Mouse (Mus musculus): ENCODE results near the gene Zfp536. TPM values are rescaled to one million over a fixed set of nuclear protein-coding genes. Genes with fewer than 3 reads are reported as not detected.

Gene Zfp536
- polyA plus RNA-seq (2015; fragmentation: Nextera tagmentation; extraction: Ambion mirVana): 14.9 and 17.2 TPM in 2 replicates

DNA sequence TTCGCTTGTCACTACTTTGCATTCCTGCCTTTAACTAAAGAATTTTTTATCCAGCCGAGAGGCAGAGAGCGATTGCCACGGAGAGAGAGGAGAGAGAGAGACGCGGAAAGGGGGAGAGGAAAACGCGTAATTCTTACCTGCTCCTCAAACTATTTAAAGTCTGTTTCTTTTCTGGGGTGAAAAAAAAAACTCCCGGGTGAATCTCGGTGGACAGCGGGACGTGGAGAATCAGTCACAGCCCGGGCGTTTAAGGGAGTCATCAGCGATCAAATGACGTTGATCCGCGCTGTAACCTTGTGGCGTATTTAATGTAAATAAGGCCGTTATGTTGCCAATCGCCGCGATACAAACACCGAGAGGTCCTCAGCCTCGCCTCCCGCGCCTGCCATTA is at the start of gene Zfp536:
Gene Zfp536 (minus strand): TSS at position 330 of the 391 bp plus-strand sequence.
- Histone ChIP-seq H3K27me3 (ENCODE audit: control insufficient read depth, insufficient read depth, low read length) (peaks cover 60% of the 10 kb centered on the region), H3K27ac (ENCODE audit: low read length) (peak within 1 kb of the TSS; percentile 44), H3K9me3 (replicated peaks; ENCODE audit: control insufficient read depth, low read length) (no peaks in the 10 kb centered on the region), H3K9ac (ENCODE audit: low read length) (peak within 1 kb of the TSS; percentile 79), H3K4me3 (replicated peaks; ENCODE audit: low read length) (peak within 1 kb of the TSS; percentile 65), H3K36me3 (ENCODE audit: control insufficient read depth, insufficient read depth, low read length) (no peaks in the 10 kb centered on the region), H3K4me2 (ENCODE audit: low read depth, low read length) (peak within 1 kb of the TSS; percentile 96), H3K4me1 (ENCODE audit: control insufficient read depth, insufficient read depth, low read length) (peaks cover 16% of the 10 kb centered on the region; the same call in 1 of the 2 replicates)
- ATAC-seq (ENCODE audit: insufficient read depth, low FRiP score): no peak
- 1% methylated on average over 27 of the region's 27 CpGs for WGBS

DNA sequence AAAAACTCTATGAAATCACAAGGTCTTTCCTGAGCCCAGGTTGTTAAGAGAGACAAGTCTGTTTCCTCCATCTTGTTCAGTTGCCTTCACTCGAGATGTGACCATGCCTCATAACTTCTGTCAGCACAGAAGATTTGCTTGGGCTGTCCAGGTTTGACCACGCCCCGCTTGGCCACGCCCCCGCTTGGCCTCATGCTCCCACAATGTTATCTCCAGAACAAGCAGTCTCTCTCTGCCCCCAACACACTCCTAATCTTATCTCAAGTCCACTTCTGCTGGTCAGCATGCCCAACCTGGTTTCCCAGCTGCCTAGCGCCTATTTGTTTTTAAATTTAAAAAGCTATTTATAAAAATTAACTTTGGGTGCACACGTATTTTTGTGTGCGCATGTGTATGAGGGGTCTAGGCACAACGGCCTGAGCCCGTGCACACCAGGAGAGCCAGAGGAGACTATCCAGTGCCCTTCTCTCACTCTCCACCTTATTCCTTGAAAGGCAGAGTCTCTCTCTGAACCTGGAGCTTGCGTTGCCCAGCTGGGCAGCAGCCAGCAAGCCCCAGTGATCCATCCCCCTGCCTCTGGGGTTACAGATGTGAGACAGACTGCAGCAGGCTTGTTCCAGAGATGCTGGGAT is 47.3 kb upstream of the Zfp536 start:
- no peak overlapping the region for H3K4me3 ChIP-seq (replicated peaks; ENCODE audit: low read length)
- H3K36me3 ChIP-seq (ENCODE audit: control insufficient read depth, insufficient read depth, low read length): no peaks in the 10 kb centered on the region; the same call in 1 of the 2 replicates
- no peaks in the 10 kb centered on the region for H3K27me3 ChIP-seq (ENCODE audit: control insufficient read depth, insufficient read depth, low read length)
- H3K9me3 ChIP-seq (replicated peaks; ENCODE audit: control insufficient read depth, low read length): no peaks in the 10 kb centered on the region
- H3K4me1 ChIP-seq (ENCODE audit: control insufficient read depth, insufficient read depth, low read length): no peaks in the 10 kb centered on the region
- no peak overlapping the region for H3K4me2 ChIP-seq (ENCODE audit: low read depth, low read length)
- H3K9ac ChIP-seq (ENCODE audit: low read length): no peak overlapping the region
- 0 out of 2 replicates have a peak, but pooled peaks have one; percentile 64 for ATAC-seq (ENCODE audit: insufficient read depth, low FRiP score)
- WGBS: 53% methylated on average over 11 of the region's 11 CpGs
- no peak overlapping the region for H3K27ac ChIP-seq (ENCODE audit: low read length)

DNA sequence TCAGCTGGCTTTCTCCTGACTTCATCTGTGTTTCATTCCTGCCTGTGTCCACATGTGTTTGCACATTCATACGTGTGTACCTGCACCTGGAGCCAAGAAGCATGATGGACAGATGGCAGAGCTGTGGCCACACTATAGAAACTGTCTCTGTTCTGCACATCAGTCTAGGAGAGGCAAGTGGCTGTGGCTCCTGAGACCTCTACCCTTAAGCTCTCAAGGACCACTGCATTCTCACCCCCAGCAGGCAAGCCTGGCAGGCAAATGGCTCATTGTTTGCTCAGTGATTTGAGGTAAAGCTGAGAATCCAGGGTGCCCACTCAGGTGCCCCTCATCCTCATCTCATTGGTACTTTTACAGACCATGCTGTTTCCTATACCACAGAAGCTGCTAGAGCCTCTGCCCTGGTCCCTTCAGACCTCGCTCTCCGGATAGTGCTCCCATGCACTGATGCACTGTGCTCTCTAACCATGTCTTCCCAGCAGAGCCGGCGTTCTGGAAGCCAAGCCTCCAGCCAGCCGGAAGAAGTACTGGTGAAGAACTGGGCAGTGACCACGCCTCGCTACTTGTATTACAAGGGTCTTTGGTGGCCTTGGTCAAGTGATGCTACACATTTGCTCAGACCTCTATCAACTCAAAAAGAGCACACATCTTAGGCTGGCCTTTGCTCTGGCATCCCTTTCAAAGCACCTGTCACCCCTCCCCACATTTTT is 45.3 kb upstream of the Zfp536 start:
- Histone ChIP-seq H3K27ac (ENCODE audit: low read length) (no peak overlapping the region), H3K27me3 (ENCODE audit: control insufficient read depth, insufficient read depth, low read length) (no peaks in the 10 kb centered on the region), H3K4me3 (replicated peaks; ENCODE audit: low read length) (no peak overlapping the region), H3K36me3 (ENCODE audit: control insufficient read depth, insufficient read depth, low read length) (no peaks in the 10 kb centered on the region; the same call in 1 of the 2 replicates), H3K9me3 (replicated peaks; ENCODE audit: control insufficient read depth, low read length) (no peaks in the 10 kb centered on the region), H3K9ac (ENCODE audit: low read length) (no peak overlapping the region), H3K4me2 (ENCODE audit: low read depth, low read length) (no peak overlapping the region), H3K4me1 (ENCODE audit: control insufficient read depth, insufficient read depth, low read length) (no peaks in the 10 kb centered on the region)
- 81% methylated on average over 8 of the region's 8 CpGs for WGBS
- no peak for ATAC-seq (ENCODE audit: insufficient read depth, low FRiP score)

DNA sequence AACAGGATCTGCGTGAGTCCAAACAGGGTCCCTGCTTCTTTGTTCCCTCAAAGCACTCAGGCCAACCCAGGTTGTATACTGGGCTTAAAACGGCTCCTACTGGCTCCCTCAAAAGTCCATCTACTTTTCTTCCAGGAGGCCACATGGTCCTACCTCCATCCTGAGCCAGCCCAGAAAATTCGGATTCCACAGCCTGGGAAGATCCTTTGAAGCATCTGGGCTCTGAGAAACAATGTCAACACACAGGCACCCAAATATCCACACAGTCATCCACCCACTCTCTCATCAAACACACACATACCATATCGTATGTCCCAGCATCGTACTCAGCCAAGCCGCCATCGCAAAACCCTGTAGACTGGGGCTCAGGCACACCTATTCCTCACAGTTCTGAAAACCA is 43.5 kb upstream of the Zfp536 start:
- WGBS: 92% methylated on average over 7 of the region's 7 CpGs
- Histone ChIP-seq H3K9me3 (replicated peaks; ENCODE audit: control insufficient read depth, low read length) (no peaks in the 10 kb centered on the region), H3K4me1 (ENCODE audit: control insufficient read depth, insufficient read depth, low read length) (no peaks in the 10 kb centered on the region), H3K4me2 (ENCODE audit: low read depth, low read length) (no peak overlapping the region), H3K4me3 (replicated peaks; ENCODE audit: low read length) (no peak overlapping the region), H3K9ac (ENCODE audit: low read length) (no peak overlapping the region), H3K27ac (ENCODE audit: low read length) (no peak overlapping the region), H3K27me3 (ENCODE audit: control insufficient read depth, insufficient read depth, low read length) (no peaks in the 10 kb centered on the region), H3K36me3 (ENCODE audit: control insufficient read depth, insufficient read depth, low read length) (no peaks in the 10 kb centered on the region; the same call in 1 of the 2 replicates)
- ATAC-seq (ENCODE audit: insufficient read depth, low FRiP score): no peak

DNA sequence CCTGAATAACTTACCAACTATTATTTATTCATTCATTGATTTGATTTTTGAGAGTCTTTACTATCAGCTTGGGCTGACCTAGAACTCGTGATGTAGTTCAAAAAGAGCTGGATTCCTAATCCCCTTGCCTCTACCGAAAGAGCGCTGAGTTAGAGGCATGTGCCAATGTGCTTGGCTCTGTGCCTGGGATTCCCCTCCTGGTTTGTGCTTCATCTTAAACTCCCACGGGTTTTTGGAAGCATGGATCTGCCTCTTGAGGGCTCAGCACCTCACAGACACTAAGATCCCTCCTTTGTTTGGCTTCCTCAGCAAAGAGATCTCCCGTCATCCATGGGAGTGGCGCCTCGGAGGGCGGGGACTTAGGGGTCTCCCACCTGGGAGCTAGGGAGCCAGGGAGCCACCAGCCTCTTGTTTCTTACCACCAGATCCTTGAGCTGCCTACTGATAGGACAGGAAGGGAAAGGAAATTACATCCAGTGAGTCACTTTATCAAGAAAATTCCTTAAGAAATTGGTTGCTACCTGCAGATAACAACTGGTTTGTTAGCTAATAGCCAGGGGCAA is 41.5 kb upstream of the Zfp536 start:
- no peak overlapping the region for H3K4me3 ChIP-seq (replicated peaks; ENCODE audit: low read length)
- 45% methylated on average over 8 of the region's 8 CpGs for WGBS
- H3K27ac ChIP-seq (ENCODE audit: low read length): no peak overlapping the region
- no peaks in the 10 kb centered on the region; the same call in 1 of the 2 replicates for H3K36me3 ChIP-seq (ENCODE audit: control insufficient read depth, insufficient read depth, low read length)
- no peaks in the 10 kb centered on the region for H3K27me3 ChIP-seq (ENCODE audit: control insufficient read depth, insufficient read depth, low read length)
- H3K4me2 ChIP-seq (ENCODE audit: low read depth, low read length): no peak overlapping the region
- ATAC-seq (ENCODE audit: insufficient read depth, low FRiP score): no peak
- H3K9ac ChIP-seq (ENCODE audit: low read length): no peak overlapping the region
- no peaks in the 10 kb centered on the region for H3K9me3 ChIP-seq (replicated peaks; ENCODE audit: control insufficient read depth, low read length)
- no peaks in the 10 kb centered on the region for H3K4me1 ChIP-seq (ENCODE audit: control insufficient read depth, insufficient read depth, low read length)

DNA sequence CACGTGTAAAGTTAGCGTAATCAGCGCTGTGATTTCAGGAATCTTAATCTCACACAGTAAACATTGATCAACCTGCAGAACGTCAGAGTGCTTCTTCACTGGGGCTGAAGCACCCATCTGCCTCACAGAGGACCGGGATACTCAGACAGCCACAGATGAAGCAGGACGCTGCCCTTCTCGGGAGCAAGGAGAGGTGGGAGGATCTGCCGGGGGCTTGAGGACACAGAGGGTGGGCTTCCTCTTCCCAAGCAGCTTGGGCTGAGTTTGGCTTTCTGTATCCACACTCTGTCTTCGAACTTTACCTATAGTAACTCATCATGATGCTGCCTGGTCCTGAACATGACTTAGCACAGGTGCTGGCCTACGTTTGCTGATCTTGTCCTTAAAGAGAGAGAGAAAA is 40.2 kb upstream of the Zfp536 start:
- no peak overlapping the region for H3K27ac ChIP-seq (ENCODE audit: low read length)
- no peak overlapping the region for H3K9ac ChIP-seq (ENCODE audit: low read length)
- no peaks in the 10 kb centered on the region for H3K4me1 ChIP-seq (ENCODE audit: control insufficient read depth, insufficient read depth, low read length)
- no peaks in the 10 kb centered on the region for H3K27me3 ChIP-seq (ENCODE audit: control insufficient read depth, insufficient read depth, low read length)
- no peaks in the 10 kb centered on the region; the same call in 1 of the 2 replicates for H3K36me3 ChIP-seq (ENCODE audit: control insufficient read depth, insufficient read depth, low read length)
- H3K4me3 ChIP-seq (replicated peaks; ENCODE audit: low read length): no peak overlapping the region
- no peak for ATAC-seq (ENCODE audit: insufficient read depth, low FRiP score)
- 63% methylated on average over 10 of the region's 10 CpGs for WGBS
- no peak overlapping the region for H3K4me2 ChIP-seq (ENCODE audit: low read depth, low read length)
- no peaks in the 10 kb centered on the region for H3K9me3 ChIP-seq (replicated peaks; ENCODE audit: control insufficient read depth, low read length)

DNA sequence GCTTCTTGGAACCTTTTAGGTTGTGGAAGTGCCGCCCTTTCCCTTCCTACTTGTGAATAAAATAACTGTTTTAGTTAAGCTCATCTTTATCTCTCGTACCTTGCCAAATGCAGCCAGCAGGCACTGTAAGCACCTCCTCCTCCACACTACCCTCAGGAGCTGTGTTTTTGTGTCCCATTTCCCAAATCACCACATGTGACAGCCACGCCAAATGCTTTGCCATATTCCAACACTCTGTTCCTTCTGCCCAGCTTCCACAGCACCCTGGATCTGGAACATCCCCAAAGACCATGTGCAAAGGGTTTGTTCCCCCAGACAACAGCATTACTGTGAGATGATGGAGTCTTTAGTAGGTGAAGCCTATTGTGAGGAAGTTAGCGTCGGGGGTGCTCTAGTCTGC is 36.5 kb upstream of the Zfp536 start:
- H3K4me1 ChIP-seq (ENCODE audit: control insufficient read depth, insufficient read depth, low read length): no peaks in the 10 kb centered on the region
- H3K4me3 ChIP-seq (replicated peaks; ENCODE audit: low read length): no peak overlapping the region
- H3K9me3 ChIP-seq (replicated peaks; ENCODE audit: control insufficient read depth, low read length): no peaks in the 10 kb centered on the region
- H3K9ac ChIP-seq (ENCODE audit: low read length): no peak overlapping the region
- 77% methylated on average over 5 of the region's 5 CpGs for WGBS
- H3K27me3 ChIP-seq (ENCODE audit: control insufficient read depth, insufficient read depth, low read length): no peaks in the 10 kb centered on the region
- no peak overlapping the region for H3K27ac ChIP-seq (ENCODE audit: low read length)
- H3K36me3 ChIP-seq (ENCODE audit: control insufficient read depth, insufficient read depth, low read length): no peaks in the 10 kb centered on the region
- no peak for ATAC-seq (ENCODE audit: insufficient read depth, low FRiP score)
- no peak overlapping the region for H3K4me2 ChIP-seq (ENCODE audit: low read depth, low read length)

DNA sequence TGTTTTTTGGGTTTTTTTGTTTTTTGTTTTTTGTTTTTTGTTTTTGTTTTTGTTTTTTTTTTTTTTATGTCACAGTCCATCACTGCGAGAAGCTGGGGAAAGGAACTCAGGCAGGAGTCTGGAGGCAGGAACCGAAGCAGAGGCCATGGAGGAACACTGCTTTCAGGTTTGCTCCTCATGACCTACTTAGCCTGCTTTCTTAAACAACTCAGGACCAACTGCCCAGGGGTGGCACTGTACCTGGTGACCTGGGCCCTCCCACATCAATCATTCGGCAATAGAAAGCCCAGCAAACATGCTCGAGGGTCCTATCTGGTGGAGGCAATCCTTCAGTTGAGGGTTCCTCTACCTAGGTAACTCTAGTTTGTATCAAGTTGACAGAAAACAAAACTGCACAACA is 35.6 kb upstream of the Zfp536 start:
- Histone ChIP-seq H3K4me1 (ENCODE audit: control insufficient read depth, insufficient read depth, low read length) (no peaks in the 10 kb centered on the region), H3K27me3 (ENCODE audit: control insufficient read depth, insufficient read depth, low read length) (no peaks in the 10 kb centered on the region), H3K36me3 (ENCODE audit: control insufficient read depth, insufficient read depth, low read length) (no peaks in the 10 kb centered on the region), H3K4me2 (ENCODE audit: low read depth, low read length) (no peak overlapping the region), H3K9ac (ENCODE audit: low read length) (no peak overlapping the region), H3K4me3 (replicated peaks; ENCODE audit: low read length) (no peak overlapping the region), H3K9me3 (replicated peaks; ENCODE audit: control insufficient read depth, low read length) (no peaks in the 10 kb centered on the region), H3K27ac (ENCODE audit: low read length) (no peak overlapping the region)
- 79% methylated on average over 4 of the region's 4 CpGs for WGBS
- no peak for ATAC-seq (ENCODE audit: insufficient read depth, low FRiP score)

DNA sequence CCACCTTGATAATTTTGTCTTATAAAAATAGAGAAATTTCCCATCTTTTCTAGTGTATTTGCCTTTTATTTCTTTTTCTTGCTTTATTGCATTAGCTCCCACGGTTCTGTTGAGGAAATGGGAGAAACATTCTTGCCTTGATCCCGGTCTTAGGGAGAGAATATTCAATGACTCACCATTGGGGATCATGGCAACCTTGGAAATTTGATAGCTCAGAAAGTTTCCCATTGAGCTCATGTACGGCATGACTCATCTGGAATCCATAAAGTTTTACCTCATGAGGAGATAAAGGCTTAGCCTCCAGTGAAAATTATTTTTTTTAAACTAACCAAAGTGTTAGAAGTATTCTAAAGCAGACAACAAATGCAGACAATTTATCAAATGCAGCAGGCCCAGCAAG is 27.7 kb upstream of the Zfp536 start:
- no peaks in the 10 kb centered on the region for H3K27me3 ChIP-seq (ENCODE audit: control insufficient read depth, insufficient read depth, low read length)
- no peak overlapping the region for H3K27ac ChIP-seq (ENCODE audit: low read length)
- H3K4me2 ChIP-seq (ENCODE audit: low read depth, low read length): no peak overlapping the region
- H3K4me3 ChIP-seq (replicated peaks; ENCODE audit: low read length): no peak overlapping the region
- 56% methylated on average over 3 of the region's 3 CpGs for WGBS
- no peaks in the 10 kb centered on the region for H3K4me1 ChIP-seq (ENCODE audit: control insufficient read depth, insufficient read depth, low read length)
- ATAC-seq (ENCODE audit: insufficient read depth, low FRiP score): no peak
- no peaks in the 10 kb centered on the region for H3K36me3 ChIP-seq (ENCODE audit: control insufficient read depth, insufficient read depth, low read length)
- H3K9me3 ChIP-seq (replicated peaks; ENCODE audit: control insufficient read depth, low read length): no peaks in the 10 kb centered on the region
- H3K9ac ChIP-seq (ENCODE audit: low read length): no peak overlapping the region

All from stomach, embryonic 16.5 days (tissue).